Mouse (Mus musculus) embryonic facial prominence, embryonic 15.5 days (tissue): ENCODE data around the gene Cadm1. TPM values are rescaled to one million over a fixed set of nuclear protein-coding genes. Genes with fewer than 3 reads are reported as not detected.

Experiments used
- ATAC-seq: fragments of 200-750 bp; cut with Nextera tagmentation; 2 replicates; pipeline ENCODE4 v1.8.0; 2017; ENCODE audit warnings: low read depth, moderate TSS enrichment; ENCODE audit not compliant: insufficient number of reproducible peaks, low FRiP score, low TSS enrichment
- H3K27ac ChIP-seq: fragments of 300-500 bp; sonication (generic); replicated peaks from 2 replicates; pipeline ENCODE4 v1.5.1; 2015; ENCODE audit warnings: mild to moderate bottlenecking, inconsistent platforms
- H3K27me3 ChIP-seq: fragments of 300-500 bp; sonication (generic); 2 replicates; pipeline ENCODE4 v1.6.1; 2015; ENCODE audit warnings: inconsistent platforms
- H3K36me3 ChIP-seq: fragments of 300-500 bp; sonication (generic); 2 replicates; pipeline ENCODE4 v1.6.1; 2015; ENCODE audit warnings: mild to moderate bottlenecking, inconsistent platforms
- H3K4me1 ChIP-seq: fragments of 300-500 bp; sonication (generic); 2 replicates; pipeline ENCODE4 v1.6.1; 2015; ENCODE audit warnings: inconsistent platforms
- H3K4me2 ChIP-seq: fragments of 300-500 bp; sonication (generic); replicated peaks from 2 replicates; pipeline ENCODE4 v1.6.1; 2015; ENCODE audit warnings: mild to moderate bottlenecking, inconsistent platforms
- H3K4me3 ChIP-seq: fragments of 300-500 bp; sonication (generic); replicated peaks from 2 replicates; pipeline ENCODE4 v1.5.1; 2015; ENCODE audit warnings: mild to moderate bottlenecking, inconsistent platforms
- H3K9ac ChIP-seq: fragments of 300-500 bp; sonication (generic); 2 replicates; pipeline ENCODE4 v1.6.1; 2015; ENCODE audit warnings: inconsistent platforms
- H3K9me3 ChIP-seq: fragments of 300-500 bp; sonication (generic); replicated peaks from 2 replicates; pipeline ENCODE4 v1.6.1; 2016; ENCODE audit warnings: inconsistent platforms
- WGBS: fragments of 180-500 bp; shearing (Covaris S2); methylation state at CpG from one replicate; pipeline ENCODE4 v1.1.7; 2015; 5-methylcytosine and 5-hydroxymethylcytosine counted together
- polyA plus RNA-seq: library from polyadenylated mRNA; unstranded; fragments of >200 nt; fragmentation: Nextera tagmentation; extraction: Ambion mirVana; gene quantifications from 2 replicates; pipeline ENCODE4 v1.2.1, GENCODE M21; 2015

Gene Cadm1
- polyA plus RNA-seq, 1 experiment from 2014 or later: 65.2 TPM

DNA sequence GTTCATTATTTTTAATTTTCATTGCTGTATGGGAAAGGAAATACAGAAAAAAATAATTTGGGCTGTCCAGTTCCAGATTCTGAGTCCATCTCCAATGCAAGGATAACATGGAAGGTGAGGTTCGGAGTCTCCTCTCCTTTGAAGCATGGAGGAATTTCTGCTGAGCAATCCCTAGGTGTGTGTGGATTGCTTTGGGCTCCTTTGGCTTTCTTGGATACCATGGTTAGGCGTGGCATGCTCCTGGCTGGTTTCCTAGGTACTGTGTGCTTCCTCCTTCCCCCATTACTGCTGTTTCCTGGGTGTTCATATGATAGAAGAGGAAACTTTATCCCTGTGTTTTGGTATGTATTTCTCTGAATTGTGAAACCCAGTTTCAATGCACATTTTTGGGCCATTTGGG lies 98.0 kb downstream of the Cadm1 start:
- 75% methylated on average over 2 of the region's 2 CpGs for WGBS
- ATAC-seq: no peak
- H3K9me3 ChIP-seq: no peaks in the 10 kb centered on the region

DNA sequence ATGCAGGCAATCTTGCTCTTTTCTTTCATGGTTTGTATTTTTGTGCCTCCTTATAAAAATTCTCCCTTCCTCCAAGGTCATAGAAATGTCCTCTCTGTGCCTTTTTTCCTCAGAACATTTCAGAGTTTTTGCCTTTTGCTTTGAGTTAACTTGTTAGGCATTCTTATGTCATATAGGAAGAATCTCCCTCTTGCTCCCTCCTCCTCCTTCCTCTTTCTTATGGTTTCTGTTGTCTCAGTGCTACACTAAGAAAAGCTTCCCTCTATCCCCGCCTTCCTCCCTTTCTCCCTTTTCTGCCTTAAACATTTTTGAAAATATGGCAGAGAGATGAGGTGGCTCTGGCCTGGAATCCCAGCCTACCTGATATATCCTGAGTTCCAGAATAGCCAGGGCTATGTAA lies 98.6 kb downstream of the Cadm1 start:
- Histone ChIP-seq H3K4me3 (no peak overlapping the region), H3K9ac (no peak overlapping the region), H3K4me2 (no peak overlapping the region), H3K9me3 (no peaks in the 10 kb centered on the region), H3K27me3 (no peaks in the 10 kb centered on the region), H3K36me3 (no peaks in the 10 kb centered on the region), H3K27ac (no peak overlapping the region), H3K4me1 (peaks cover 11% of the 10 kb centered on the region)
- no peak for ATAC-seq
- 64% methylated on average over 1 of the region's 1 CpGs for WGBS

More for the DNA sequence above, 98.0 kb downstream of the Cadm1 start:
- no peaks in the 10 kb centered on the region for H3K27me3 ChIP-seq
- H3K27ac ChIP-seq: no peak overlapping the region
- H3K36me3 ChIP-seq: no peaks in the 10 kb centered on the region
- H3K4me2 ChIP-seq: no peak overlapping the region
- peaks cover 14% of the 10 kb centered on the region for H3K4me1 ChIP-seq
- no peak overlapping the region for H3K4me3 ChIP-seq
- no peak overlapping the region for H3K9ac ChIP-seq

DNA sequence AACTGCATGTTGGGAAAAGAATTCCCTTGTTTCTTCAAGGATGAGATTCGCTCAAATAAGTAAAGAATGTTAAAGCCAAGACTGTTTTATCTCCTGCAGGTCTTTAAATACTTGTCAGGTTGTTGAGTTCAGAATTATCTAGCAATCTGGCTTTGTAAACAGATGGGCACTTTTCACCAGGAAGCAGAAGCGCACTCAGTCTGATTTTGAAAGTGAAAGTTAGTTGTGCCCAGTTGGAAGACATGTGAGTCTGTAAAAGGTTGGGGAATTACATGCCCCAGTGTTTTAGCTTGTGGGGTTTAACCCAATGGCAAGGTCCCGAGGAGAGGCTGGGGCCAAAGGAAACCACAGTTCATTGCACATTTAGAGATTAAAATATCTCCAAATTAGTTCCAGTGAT lies 104.7 kb downstream of the Cadm1 start:
- H3K27me3 ChIP-seq: no peaks in the 10 kb centered on the region
- no peak overlapping the region for H3K27ac ChIP-seq
- WGBS: 56% methylated on average over 3 of the region's 3 CpGs
- H3K4me3 ChIP-seq: no peak overlapping the region
- no peaks in the 10 kb centered on the region for H3K4me1 ChIP-seq
- no peaks in the 10 kb centered on the region for H3K9me3 ChIP-seq
- ATAC-seq: no peak
- H3K4me2 ChIP-seq: no peak overlapping the region
- H3K36me3 ChIP-seq: no peaks in the 10 kb centered on the region
- H3K9ac ChIP-seq: no peak overlapping the region

DNA sequence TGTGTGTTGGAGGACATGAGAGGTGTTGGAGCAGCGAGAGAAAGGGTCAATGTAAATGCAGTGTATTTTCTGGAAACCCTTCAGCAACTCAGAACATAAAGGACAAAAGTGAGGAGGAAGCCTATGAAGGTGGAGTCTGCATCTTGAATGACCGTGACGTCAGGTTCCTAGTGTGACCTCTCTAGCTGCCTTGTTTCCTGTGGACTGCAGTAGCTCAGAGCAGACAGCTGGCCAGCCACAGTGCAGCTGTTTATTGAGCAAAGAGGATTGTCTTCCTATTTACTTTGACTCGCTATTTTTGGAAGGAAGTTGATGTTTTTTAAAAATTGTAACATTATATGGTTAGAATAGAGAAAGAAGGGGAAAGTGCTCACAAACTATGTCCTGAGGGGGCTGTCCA lies 112.7 kb downstream of the Cadm1 start:
- H3K9ac ChIP-seq: no peak overlapping the region
- no peaks in the 10 kb centered on the region for H3K36me3 ChIP-seq
- no peaks in the 10 kb centered on the region for H3K27me3 ChIP-seq
- 46% methylated on average over 4 of the region's 4 CpGs for WGBS
- ATAC-seq: no peak
- H3K4me2 ChIP-seq: no peak overlapping the region
- no peak overlapping the region for H3K27ac ChIP-seq
- no peaks in the 10 kb centered on the region for H3K9me3 ChIP-seq
- no peak overlapping the region for H3K4me3 ChIP-seq
- H3K4me1 ChIP-seq: 0 out of 2 replicates have a peak, but pooled peaks cover 6% of the 10 kb centered on the region

DNA sequence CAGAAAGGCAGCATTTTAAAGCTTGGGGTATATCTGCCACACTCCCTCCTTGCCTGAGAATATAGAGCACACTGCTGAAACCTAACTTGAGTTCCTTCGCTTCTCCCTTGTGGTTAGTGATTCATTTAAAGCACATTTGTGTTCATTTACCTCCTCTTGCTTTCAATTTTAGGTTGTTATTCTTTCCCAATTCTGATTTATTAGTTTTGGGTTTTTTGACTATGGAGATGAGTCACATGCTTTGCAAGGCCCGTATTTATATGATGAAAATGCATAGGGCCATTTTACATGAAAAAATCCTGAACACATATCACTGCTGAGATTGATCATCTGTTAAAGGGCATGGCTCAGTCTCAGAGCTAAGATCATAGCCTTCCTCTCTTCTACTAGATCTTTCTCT lies 115.1 kb downstream of the Cadm1 start:
- no peaks in the 10 kb centered on the region for H3K27me3 ChIP-seq
- no peaks in the 10 kb centered on the region for H3K9me3 ChIP-seq
- H3K4me1 ChIP-seq: 0 out of 2 replicates have a peak, but pooled peaks cover 6% of the 10 kb centered on the region
- 60% methylated on average over 2 of the region's 2 CpGs for WGBS
- ATAC-seq: no peak
- no peak overlapping the region for H3K9ac ChIP-seq
- no peak overlapping the region for H3K4me3 ChIP-seq
- H3K4me2 ChIP-seq: no peak overlapping the region
- no peaks in the 10 kb centered on the region for H3K36me3 ChIP-seq
- no peak overlapping the region for H3K27ac ChIP-seq

DNA sequence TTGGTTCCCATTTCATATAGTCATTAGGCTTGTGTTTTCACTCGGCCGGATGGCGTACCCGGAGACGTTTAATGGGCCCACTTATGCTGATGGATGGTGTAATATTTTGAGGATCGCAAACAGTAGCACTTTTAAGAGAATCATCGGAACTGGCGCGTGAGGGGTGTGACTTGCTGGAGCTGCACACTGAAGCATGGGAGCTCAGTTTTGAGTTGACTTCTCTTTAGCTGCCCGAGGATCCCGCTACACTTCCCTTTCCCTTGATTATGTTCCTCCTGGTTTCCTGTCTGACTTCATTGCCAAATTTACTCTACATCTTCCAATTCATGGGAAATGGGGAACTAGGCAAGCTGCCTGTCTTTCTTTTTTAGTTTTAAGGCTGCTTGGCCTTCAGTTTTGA lies 121.5 kb downstream of the Cadm1 start:
- Histone ChIP-seq H3K9ac (no peak overlapping the region), H3K4me2 (no peak overlapping the region), H3K4me1 (peaks cover 6% of the 10 kb centered on the region; the same call in 1 of the 2 replicates), H3K36me3 (no peaks in the 10 kb centered on the region), H3K27me3 (no peaks in the 10 kb centered on the region), H3K9me3 (no peaks in the 10 kb centered on the region), H3K27ac (no peak overlapping the region), H3K4me3 (no peak overlapping the region)
- no peak for ATAC-seq
- 87% methylated on average over 11 of the region's 11 CpGs for WGBS

DNA sequence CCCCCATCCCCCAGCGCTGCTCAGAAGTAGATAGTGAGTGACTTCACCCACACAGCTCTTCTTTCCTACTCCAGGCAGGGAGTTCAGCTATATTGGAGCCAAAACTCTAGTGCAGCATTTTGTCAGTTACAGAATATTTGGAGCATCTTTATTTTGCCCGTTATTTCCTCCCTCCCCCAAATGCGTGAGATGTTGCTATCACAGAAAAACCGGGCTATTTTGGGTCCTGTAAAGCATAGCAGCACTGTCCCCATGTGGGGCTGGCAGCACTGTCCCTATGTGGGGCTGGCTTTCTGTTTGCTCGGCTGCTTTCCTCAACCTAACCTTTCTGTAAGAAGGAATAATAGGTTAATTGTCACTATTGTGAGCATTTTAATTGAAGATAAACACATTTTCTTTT lies 122.2 kb downstream of the Cadm1 start:
- Histone ChIP-seq H3K4me1 (peaks cover 6% of the 10 kb centered on the region; the same call in 1 of the 2 replicates), H3K4me3 (no peak overlapping the region), H3K36me3 (no peaks in the 10 kb centered on the region), H3K27me3 (no peaks in the 10 kb centered on the region), H3K9ac (no peak overlapping the region), H3K4me2 (no peak overlapping the region), H3K27ac (no peak overlapping the region), H3K9me3 (no peaks in the 10 kb centered on the region)
- WGBS: 82% methylated on average over 5 of the region's 5 CpGs
- ATAC-seq: no peak

DNA sequence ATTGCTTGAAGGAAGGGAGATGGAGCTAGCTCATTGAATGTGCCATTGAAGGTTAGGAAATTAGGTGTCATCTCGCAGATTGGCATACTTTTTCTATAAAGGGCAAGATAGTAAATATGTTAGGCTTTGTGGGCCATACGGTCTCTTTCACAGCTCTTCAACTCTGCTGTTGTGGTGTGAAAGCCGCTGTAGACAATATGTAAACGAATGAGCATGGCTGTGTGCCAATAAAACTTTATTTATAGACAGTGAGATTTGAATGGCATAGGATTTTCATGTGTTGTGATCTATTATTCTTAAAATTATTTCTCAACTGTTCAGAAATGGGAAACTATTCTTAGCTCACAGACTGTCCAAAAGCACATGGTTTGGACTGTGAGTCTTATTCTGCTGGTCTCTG lies 123.0 kb downstream of the Cadm1 start:
- Histone ChIP-seq H3K27me3 (no peaks in the 10 kb centered on the region), H3K27ac (no peak overlapping the region), H3K4me3 (no peak overlapping the region), H3K4me2 (no peak overlapping the region), H3K4me1 (peaks cover 6% of the 10 kb centered on the region; the same call in 1 of the 2 replicates), H3K9me3 (no peaks in the 10 kb centered on the region), H3K36me3 (no peaks in the 10 kb centered on the region), H3K9ac (no peak overlapping the region)
- ATAC-seq: no peak
- WGBS: 77% methylated on average over 4 of the region's 4 CpGs

DNA sequence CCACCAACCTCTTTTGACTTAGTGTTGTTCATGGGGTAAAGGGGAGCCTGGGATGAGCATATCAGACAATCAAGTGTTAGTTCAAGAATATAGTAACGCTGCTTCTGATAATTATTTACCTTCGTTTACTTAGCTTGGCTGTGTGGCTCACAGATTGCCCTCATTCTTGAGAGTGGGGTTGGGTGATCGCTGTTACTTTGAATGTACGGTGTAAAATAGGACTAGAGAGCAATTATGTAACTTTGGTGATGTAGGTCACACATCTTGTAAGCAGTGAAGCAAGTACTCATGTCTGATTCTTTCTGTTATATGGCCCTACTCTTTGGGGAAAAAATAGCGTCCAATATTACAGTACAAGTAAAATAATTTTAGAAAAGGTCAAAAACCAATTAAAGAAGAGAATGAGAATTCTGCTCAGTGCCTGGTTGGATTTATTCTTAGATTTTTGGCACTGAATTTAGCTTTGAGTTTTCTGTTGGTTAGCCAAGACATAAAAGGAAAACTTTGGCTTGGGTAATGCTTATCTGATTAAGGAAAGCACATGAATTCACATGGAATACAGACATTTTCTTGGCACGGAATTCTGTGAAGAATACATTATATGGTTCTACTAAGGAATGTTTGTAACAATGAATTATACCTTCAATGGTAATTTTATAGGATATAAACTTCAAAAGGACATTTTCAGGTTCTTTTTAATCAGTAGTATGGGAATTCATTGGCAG lies 129.6 kb downstream of the Cadm1 start:
- no peaks in the 10 kb centered on the region for H3K9me3 ChIP-seq
- H3K36me3 ChIP-seq: no peaks in the 10 kb centered on the region
- no peak for ATAC-seq
- no peak overlapping the region for H3K9ac ChIP-seq
- 78% methylated on average over 6 of the region's 6 CpGs for WGBS
- H3K27ac ChIP-seq: no peak overlapping the region
- H3K4me3 ChIP-seq: no peak overlapping the region
- no peaks in the 10 kb centered on the region for H3K27me3 ChIP-seq
- H3K4me2 ChIP-seq: no peak overlapping the region
- H3K4me1 ChIP-seq: no peaks in the 10 kb centered on the region

DNA sequence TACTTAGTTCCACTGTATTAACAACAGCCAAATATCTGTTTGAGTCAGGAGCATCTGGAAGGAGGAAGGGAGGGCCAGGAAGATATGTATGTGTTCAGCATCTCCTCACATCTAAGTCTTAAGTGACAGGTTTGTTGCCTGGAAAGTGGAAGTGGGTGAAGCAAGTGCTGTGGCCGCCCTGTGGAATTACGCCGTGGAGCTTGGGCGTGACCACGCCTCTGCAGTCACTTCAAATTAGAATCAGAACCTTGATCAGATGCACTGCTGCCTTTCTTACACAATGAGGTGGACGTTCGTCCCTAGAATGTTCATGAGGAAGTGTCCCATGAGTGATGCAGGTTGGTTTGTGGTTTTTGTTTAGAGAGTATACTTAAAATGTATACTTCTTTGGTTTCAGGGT lies 131.6 kb downstream of the Cadm1 start:
- no peak for ATAC-seq
- 68% methylated on average over 7 of the region's 7 CpGs for WGBS
- no peaks in the 10 kb centered on the region for H3K36me3 ChIP-seq

DNA sequence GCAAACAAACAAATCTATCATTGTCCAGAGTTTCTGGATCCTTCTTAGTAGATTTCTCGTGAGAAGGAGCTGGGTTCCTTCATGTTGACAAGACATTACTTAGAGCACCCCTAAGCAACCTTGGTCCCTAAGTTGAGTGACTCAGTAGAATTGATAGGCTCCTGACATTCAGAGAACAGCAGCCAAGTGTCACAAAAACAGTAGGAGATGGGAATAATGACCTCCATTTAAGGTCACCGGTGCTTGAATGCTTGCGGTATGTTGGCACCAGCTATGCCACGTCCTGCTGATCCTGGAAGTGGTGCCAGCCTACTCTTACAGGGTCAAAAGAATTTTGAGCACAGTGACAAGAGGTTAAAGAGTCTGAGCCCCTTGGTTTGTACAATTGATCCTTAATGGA lies 139.2 kb downstream of the Cadm1 start:
- H3K4me1 ChIP-seq: 0 out of 2 replicates have a peak, but pooled peaks cover 6% of the 10 kb centered on the region
- no peaks in the 10 kb centered on the region for H3K27me3 ChIP-seq
- WGBS: 79% methylated on average over 4 of the region's 4 CpGs
- H3K27ac ChIP-seq: no peak overlapping the region
- no peak overlapping the region for H3K9ac ChIP-seq
- no peak overlapping the region for H3K4me3 ChIP-seq
- H3K36me3 ChIP-seq: no peaks in the 10 kb centered on the region
- no peak overlapping the region for H3K4me2 ChIP-seq
- H3K9me3 ChIP-seq: no peaks in the 10 kb centered on the region
- ATAC-seq: no peak

More for the DNA sequence above, 131.6 kb downstream of the Cadm1 start:
- H3K4me1 ChIP-seq: no peaks in the 10 kb centered on the region
- no peak overlapping the region for H3K4me2 ChIP-seq
- no peak overlapping the region for H3K27ac ChIP-seq
- no peak overlapping the region for H3K4me3 ChIP-seq
- no peaks in the 10 kb centered on the region for H3K9me3 ChIP-seq
- no peaks in the 10 kb centered on the region for H3K27me3 ChIP-seq
- no peak overlapping the region for H3K9ac ChIP-seq

DNA sequence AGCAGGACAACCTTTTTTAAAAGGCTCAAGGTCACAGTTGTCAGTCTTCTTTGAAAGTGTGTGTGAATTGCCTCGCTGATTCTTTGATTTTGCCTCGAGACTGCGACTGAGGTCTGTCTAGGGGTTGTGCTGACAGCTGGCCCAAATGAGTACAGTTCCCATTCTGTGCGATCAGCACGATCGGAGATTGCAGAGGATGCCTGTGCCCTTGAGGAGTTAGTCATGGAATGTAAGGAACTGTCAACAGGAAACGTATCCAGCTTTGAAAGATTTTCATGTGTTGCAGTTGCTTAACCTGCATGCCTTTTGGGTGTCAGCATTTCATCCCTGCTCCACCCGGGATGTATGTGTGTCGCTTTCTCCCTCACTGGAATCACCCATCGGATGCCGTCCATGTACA lies 141.6 kb downstream of the Cadm1 start:
- Histone ChIP-seq H3K9me3 (no peaks in the 10 kb centered on the region), H3K36me3 (no peaks in the 10 kb centered on the region), H3K4me1 (peaks cover 17% of the 10 kb centered on the region), H3K4me3 (no peak overlapping the region), H3K4me2 (no peak overlapping the region), H3K27ac (no peak overlapping the region), H3K27me3 (no peaks in the 10 kb centered on the region), H3K9ac (no peak overlapping the region)
- no peak for ATAC-seq
- WGBS: 41% methylated on average over 11 of the region's 11 CpGs
